Mouse (Mus musculus): Measurements from ENCODE around the gene Xrcc3. TPM values are rescaled to one million over a fixed set of nuclear protein-coding genes. Genes with fewer than 3 reads are reported as not detected.

Gene Xrcc3
- polyA plus RNA-seq, 1 experiment, result 4.8 TPM

- no peak overlapping the region for H3ac ChIP-seq (ENCODE audit: control insufficient read depth, insufficient read length, low read depth)
- H3K79me3 ChIP-seq (ENCODE audit: low read depth), result no peaks in the 10 kb centered on the region
- H3K36me3 ChIP-seq (ENCODE audit: control insufficient read depth, insufficient read depth), result peaks cover 64% of the 10 kb centered on the region
- H3K27me3 ChIP-seq (ENCODE audit: control insufficient read depth, insufficient read depth, insufficient read length), result no peaks in the 10 kb centered on the region
- no peak overlapping the region for H3K4me3 ChIP-seq (ENCODE audit: insufficient read depth, poor library complexity, severe bottlenecking)
- TF ChIP-seq MYOG (IDR thresholded peaks at IDR 0.05; ENCODE audit: control insufficient read depth, extremely low read depth, insufficient read length), result no peak
- no peak for TF ChIP-seq MAX (IDR thresholded peaks at IDR 0.05)
- H3K79me2 ChIP-seq (ENCODE audit: control insufficient read depth, insufficient read depth), result peaks cover 8% of the 10 kb centered on the region
Measured at GRCm38 (mm10) chr12:111795180-111795895, 18.3 kb downstream of the Xrcc3 start.

GRCm38 (mm10) chr12:111794526-111795179 lies 19.0 kb downstream of the Xrcc3 start:
- no peak overlapping the region for H3K4me3 ChIP-seq (ENCODE audit: insufficient read depth, poor library complexity, severe bottlenecking)
- no peaks in the 10 kb centered on the region for H3K27me3 ChIP-seq (ENCODE audit: control insufficient read depth, insufficient read depth, insufficient read length)
- no peak overlapping the region for H3ac ChIP-seq (ENCODE audit: control insufficient read depth, insufficient read length, low read depth)
- TF ChIP-seq CEBPB (IDR thresholded peaks at IDR 0.05; ENCODE audit: low read depth), result no peak
- TF ChIP-seq MYOG (IDR thresholded peaks at IDR 0.05; ENCODE audit: control insufficient read depth, extremely low read depth, insufficient read length), result no peak
- no peak for TF ChIP-seq MYOD1 (IDR thresholded peaks at IDR 0.05; ENCODE audit: control insufficient read depth, insufficient read length, low read depth)
- no peak for TF ChIP-seq FOSL1 (IDR thresholded peaks at IDR 0.05; ENCODE audit: insufficient read depth, low read length, poor library complexity, severe bottlenecking)
- no peak for TF ChIP-seq MAX (IDR thresholded peaks at IDR 0.05)
- no peak for TF ChIP-seq USF1 (IDR thresholded peaks at IDR 0.05; ENCODE audit: low read depth)
- TF ChIP-seq CTCF (IDR thresholded peaks at IDR 0.05; ENCODE audit: control insufficient read depth, insufficient read depth, insufficient read length), result no peak
- H3K79me3 ChIP-seq (ENCODE audit: low read depth), result no peaks in the 10 kb centered on the region
- H3K79me2 ChIP-seq (ENCODE audit: control insufficient read depth, insufficient read depth), result peaks cover 8% of the 10 kb centered on the region
- H3K36me3 ChIP-seq (ENCODE audit: control insufficient read depth, insufficient read depth), result peaks cover 63% of the 10 kb centered on the region

GRCm38 (mm10) chr12:111794102-111794501 lies 19.6 kb downstream of the Xrcc3 start:
- no peak overlapping the region for H3ac ChIP-seq (ENCODE audit: control insufficient read depth, insufficient read length, low read depth)
- H3K36me3 ChIP-seq (ENCODE audit: control insufficient read depth, insufficient read depth), result peaks cover 65% of the 10 kb centered on the region
- no peak overlapping the region for H3K4me3 ChIP-seq (ENCODE audit: insufficient read depth, poor library complexity, severe bottlenecking)

GRCm38 (mm10) chr12:111791474-111792104 lies 22.1 kb downstream of the Xrcc3 start:
- Histone ChIP-seq H3K79me3 (ENCODE audit: low read depth) (no peaks in the 10 kb centered on the region), H3K79me2 (ENCODE audit: control insufficient read depth, insufficient read depth) (peaks cover 8% of the 10 kb centered on the region), H3ac (ENCODE audit: control insufficient read depth, insufficient read length, low read depth) (no peak overlapping the region), H3K36me3 (ENCODE audit: control insufficient read depth, insufficient read depth) (peaks cover 78% of the 10 kb centered on the region), H3K27me3 (ENCODE audit: control insufficient read depth, insufficient read depth, insufficient read length) (no peaks in the 10 kb centered on the region), H3K4me3 (ENCODE audit: insufficient read depth, poor library complexity, severe bottlenecking) (no peak overlapping the region)
- TF ChIP-seq USF1 (IDR thresholded peaks at IDR 0.05; ENCODE audit: low read depth), result no peak
- TF ChIP-seq MYOG (IDR thresholded peaks at IDR 0.05; ENCODE audit: control insufficient read depth, extremely low read depth, insufficient read length), result no peak
- TF ChIP-seq MAX (IDR thresholded peaks at IDR 0.05), result no peak
- no peak for TF ChIP-seq CEBPB (IDR thresholded peaks at IDR 0.05; ENCODE audit: low read depth)

More at GRCm38 (mm10) chr12:111794102-111794501, 19.6 kb downstream of the Xrcc3 start:
- peaks cover 8% of the 10 kb centered on the region for H3K79me2 ChIP-seq (ENCODE audit: control insufficient read depth, insufficient read depth)
- no peak for TF ChIP-seq CEBPB (IDR thresholded peaks at IDR 0.05; ENCODE audit: low read depth)
- no peak for TF ChIP-seq USF1 (IDR thresholded peaks at IDR 0.05; ENCODE audit: low read depth)
- TF ChIP-seq MAX (IDR thresholded peaks at IDR 0.05), result no peak
- TF ChIP-seq MYOG (IDR thresholded peaks at IDR 0.05; ENCODE audit: control insufficient read depth, extremely low read depth, insufficient read length), result no peak
- no peak for TF ChIP-seq CTCF (IDR thresholded peaks at IDR 0.05; ENCODE audit: control insufficient read depth, insufficient read depth, insufficient read length)
- TF ChIP-seq MYOD1 (IDR thresholded peaks at IDR 0.05; ENCODE audit: control insufficient read depth, insufficient read length, low read depth), result no peak
- no peak for TF ChIP-seq FOSL1 (IDR thresholded peaks at IDR 0.05; ENCODE audit: insufficient read depth, low read length, poor library complexity, severe bottlenecking)
- H3K27me3 ChIP-seq (ENCODE audit: control insufficient read depth, insufficient read depth, insufficient read length), result no peaks in the 10 kb centered on the region
- H3K79me3 ChIP-seq (ENCODE audit: low read depth), result no peaks in the 10 kb centered on the region

GRCm38 (mm10) chr12:111790631-111791030 lies 23.0 kb downstream of the Xrcc3 start:
- Histone ChIP-seq H3ac (ENCODE audit: control insufficient read depth, insufficient read length, low read depth) (no peak overlapping the region), H3K27me3 (ENCODE audit: control insufficient read depth, insufficient read depth, insufficient read length) (no peaks in the 10 kb centered on the region), H3K36me3 (ENCODE audit: control insufficient read depth, insufficient read depth) (peaks cover 75% of the 10 kb centered on the region)

More at GRCm38 (mm10) chr12:111790631-111791030, 23.0 kb downstream of the Xrcc3 start:
- TF ChIP-seq MYOG (IDR thresholded peaks at IDR 0.05; ENCODE audit: control insufficient read depth, extremely low read depth, insufficient read length), result no peak
- no peak for TF ChIP-seq MYOD1 (IDR thresholded peaks at IDR 0.05; ENCODE audit: control insufficient read depth, insufficient read length, low read depth)
- no peak for TF ChIP-seq USF1 (IDR thresholded peaks at IDR 0.05; ENCODE audit: low read depth)
- TF ChIP-seq FOSL1 (IDR thresholded peaks at IDR 0.05; ENCODE audit: insufficient read depth, low read length, poor library complexity, severe bottlenecking), result no peak
- no peak for TF ChIP-seq CTCF (IDR thresholded peaks at IDR 0.05; ENCODE audit: control insufficient read depth, insufficient read depth, insufficient read length)
- no peak for TF ChIP-seq MAX (IDR thresholded peaks at IDR 0.05)
- TF ChIP-seq CEBPB (IDR thresholded peaks at IDR 0.05; ENCODE audit: low read depth), result no peak
- Histone ChIP-seq H3K79me2 (ENCODE audit: control insufficient read depth, insufficient read depth) (peaks cover 8% of the 10 kb centered on the region), H3K4me3 (ENCODE audit: insufficient read depth, poor library complexity, severe bottlenecking) (no peak overlapping the region), H3K79me3 (ENCODE audit: low read depth) (no peaks in the 10 kb centered on the region)

Measured in C2C12 (cell line).